Mouse (Mus musculus) olfactory bulb, adult 2 months (tissue): Measurements from ENCODE around the gene Gm3776. TPM values are rescaled to one million over a fixed set of nuclear protein-coding genes. Genes with fewer than 3 reads are reported as not detected.
"Not testable (repeated sequence)": the region's sequence is repeated elsewhere in the genome, so short reads cannot be mapped to it uniquely, and the experiment has no call there.

Experiments
- H3K27ac ChIP-seq: fragments of 200-500 bp; 2 replicates; pipeline ENCODE4 v1.5.1; 2012; ENCODE audit warnings: low read depth, low read length; ENCODE audit not compliant: insufficient read depth
- H3K4me1 ChIP-seq: fragments of 200-500 bp; 2 replicates; pipeline ENCODE4 v1.6.1; 2012; ENCODE audit warnings: low read length; ENCODE audit not compliant: control insufficient read depth, insufficient read depth
- H3K4me3 ChIP-seq: fragments of 200-500 bp; 2 replicates; pipeline ENCODE4 v1.5.1; 2012; ENCODE audit warnings: mild to moderate bottlenecking, low read depth, low read length, moderate library complexity; ENCODE audit not compliant: insufficient read depth
- CTCF ChIP-seq: fragments of 200-500 bp; IDR thresholded peaks from 2 replicates; pipeline ENCODE4 v1.5.1; 2012; ENCODE audit warnings: low read depth, mild to moderate bottlenecking, low read length, moderate library complexity; ENCODE audit not compliant: insufficient read depth
- POLR2A ChIP-seq: fragments of 200-500 bp; IDR thresholded peaks from 2 replicates; pipeline ENCODE4 v1.6.1; 2012; ENCODE audit warnings: mild to moderate bottlenecking, low read depth, low read length, moderate library complexity; ENCODE audit not compliant: insufficient read depth
- WGBS: fragments of 180-500 bp; shearing (Covaris S2); methylation state at CpG from one replicate; pipeline ENCODE4 v1.1.7; 2018; 5-methylcytosine and 5-hydroxymethylcytosine counted together
- polyA plus RNA-seq: library from polyadenylated mRNA; stranded (reverse); fragments of >200 nt; gene quantifications from 2 replicates; pipeline ENCODE4 v1.2.4, GENCODE M21; 2012; ENCODE audit warnings: low replicate concordance; ENCODE audit not compliant: missing spikeins, insufficient read depth, insufficient read length

Gene Gm3776
- polyA plus RNA-seq, 1 experiment: not detected

DNA sequence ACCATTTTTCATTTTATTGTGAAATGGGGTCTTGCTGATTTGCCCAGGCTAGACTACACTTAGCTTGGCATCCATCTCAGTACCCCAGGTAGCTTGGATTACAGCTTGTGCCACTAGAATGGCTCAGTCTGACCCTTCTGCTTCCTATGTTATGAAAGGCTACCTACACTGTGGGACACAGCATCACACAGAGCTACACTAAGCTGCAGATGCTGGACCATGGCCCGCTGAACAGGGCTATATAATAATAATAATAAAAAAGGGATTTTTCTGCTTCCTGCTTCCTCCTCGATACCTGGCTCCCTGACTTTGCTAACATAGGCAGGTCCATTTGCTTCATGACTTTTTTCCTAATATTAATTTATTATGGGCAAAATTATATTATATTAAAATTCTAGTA, 32.5 kb upstream of the Gm3776 start:
- TF ChIP-seq CTCF (no peak), POLR2A (no peak)
- Histone ChIP-seq H3K4me1 (no peaks in the 10 kb centered on the region), H3K4me3 (no peak overlapping the region), H3K27ac (no peak overlapping the region)
- WGBS: 100% methylated on average over 2 of the region's 2 CpGs

DNA sequence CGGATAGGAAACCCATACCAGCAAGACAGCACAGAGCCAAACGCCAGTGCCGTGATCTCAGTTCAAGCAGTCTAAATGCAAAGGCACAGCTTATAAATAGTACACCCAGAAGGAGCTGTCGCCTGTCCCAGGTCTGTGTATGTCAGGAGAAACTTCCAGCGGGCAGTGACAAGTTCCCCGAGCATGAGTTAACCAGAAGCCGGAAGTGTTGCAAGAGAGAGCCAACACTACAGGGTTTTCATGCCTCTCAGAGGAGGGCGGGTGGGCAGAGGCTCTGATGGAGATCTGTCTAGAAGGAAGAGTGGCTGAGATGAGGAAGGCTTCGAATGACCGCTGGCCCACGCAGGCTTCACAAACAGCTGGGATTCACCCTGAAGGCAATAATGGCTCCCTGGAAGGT, 31.6 kb upstream of the Gm3776 start:
- 88% methylated on average over 11 of the region's 11 CpGs for WGBS
- Histone ChIP-seq H3K4me1 (no peaks in the 10 kb centered on the region), H3K27ac (no peak overlapping the region), H3K4me3 (no peak overlapping the region)
- TF ChIP-seq POLR2A: no peak
- no peak for TF ChIP-seq CTCF

DNA sequence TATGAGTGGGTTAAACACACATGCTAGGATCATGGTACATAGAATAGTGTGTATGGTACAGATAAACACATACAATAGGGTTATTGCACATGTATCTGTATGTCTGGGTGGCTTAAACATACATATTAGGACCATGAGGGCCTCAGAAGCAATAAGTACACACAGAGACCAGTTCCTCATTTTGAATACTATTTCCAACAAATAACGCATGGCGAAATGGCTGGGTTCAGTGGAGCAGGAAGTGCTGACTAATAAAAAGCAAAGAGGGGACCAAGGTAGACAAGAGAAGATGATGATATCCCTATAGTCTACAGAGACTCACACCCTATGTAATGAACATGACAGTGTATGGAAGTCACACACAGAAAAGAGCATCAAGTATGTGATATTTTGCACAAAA, 28.8 kb upstream of the Gm3776 start:
- H3K27ac ChIP-seq: no peak overlapping the region
- WGBS: 99% methylated on average over 2 of the region's 2 CpGs
- H3K4me3 ChIP-seq: no peak overlapping the region
- no peak for TF ChIP-seq CTCF
- TF ChIP-seq POLR2A: no peak
- no peaks in the 10 kb centered on the region for H3K4me1 ChIP-seq

DNA sequence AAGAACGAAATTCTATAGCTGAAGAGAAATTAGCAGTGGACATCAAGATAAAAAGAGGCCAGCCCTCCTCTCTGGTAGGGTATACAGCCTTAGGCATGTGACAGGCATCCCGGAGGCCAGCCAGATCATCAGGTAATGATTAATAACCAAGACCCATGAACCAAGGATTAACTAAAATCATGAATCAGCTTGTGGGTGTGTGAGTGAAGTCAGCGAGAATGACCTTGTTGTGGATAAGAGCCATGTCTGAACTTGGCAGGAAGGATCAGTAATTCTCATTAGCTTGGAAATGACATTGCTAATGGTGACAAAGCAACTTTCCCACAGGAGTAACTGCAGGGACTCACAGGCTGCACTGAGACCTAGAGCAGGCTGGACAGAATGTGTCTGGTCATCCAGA, 27.3 kb upstream of the Gm3776 start:
- H3K4me1 ChIP-seq, H3K4me3 ChIP-seq, H3K27ac ChIP-seq: not testable (repeated sequence)
- 76% methylated on average over 3 of the region's 3 CpGs for WGBS

DNA sequence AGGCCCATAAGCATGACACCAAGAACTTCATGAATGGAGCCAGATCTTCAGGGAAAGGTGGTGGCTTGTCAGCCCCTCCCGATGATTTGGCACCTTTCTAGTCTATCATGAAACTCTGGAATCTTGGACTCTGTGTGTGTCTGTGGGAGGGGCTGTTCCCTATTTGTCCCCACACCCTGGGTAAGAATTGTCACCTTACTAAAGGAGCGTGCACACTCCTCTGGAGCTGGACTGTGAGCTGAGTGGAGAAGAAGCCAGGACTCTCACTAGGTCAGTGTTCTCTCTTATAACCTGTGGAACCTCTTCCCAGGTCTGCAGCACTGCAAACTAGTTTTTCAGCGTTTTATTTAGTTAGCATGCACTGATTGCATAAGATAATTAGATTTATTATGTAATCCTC, 26.5 kb upstream of the Gm3776 start, which contains the start of gene Gsta1:
TSS of gene Gsta1 (plus strand) at position 196 of the 400 bp plus-strand sequence.
- not testable (repeated sequence) for H3K4me1 ChIP-seq, H3K4me3 ChIP-seq, H3K27ac ChIP-seq
- 83% methylated on average over 2 of the region's 3 CpGs for WGBS

DNA sequence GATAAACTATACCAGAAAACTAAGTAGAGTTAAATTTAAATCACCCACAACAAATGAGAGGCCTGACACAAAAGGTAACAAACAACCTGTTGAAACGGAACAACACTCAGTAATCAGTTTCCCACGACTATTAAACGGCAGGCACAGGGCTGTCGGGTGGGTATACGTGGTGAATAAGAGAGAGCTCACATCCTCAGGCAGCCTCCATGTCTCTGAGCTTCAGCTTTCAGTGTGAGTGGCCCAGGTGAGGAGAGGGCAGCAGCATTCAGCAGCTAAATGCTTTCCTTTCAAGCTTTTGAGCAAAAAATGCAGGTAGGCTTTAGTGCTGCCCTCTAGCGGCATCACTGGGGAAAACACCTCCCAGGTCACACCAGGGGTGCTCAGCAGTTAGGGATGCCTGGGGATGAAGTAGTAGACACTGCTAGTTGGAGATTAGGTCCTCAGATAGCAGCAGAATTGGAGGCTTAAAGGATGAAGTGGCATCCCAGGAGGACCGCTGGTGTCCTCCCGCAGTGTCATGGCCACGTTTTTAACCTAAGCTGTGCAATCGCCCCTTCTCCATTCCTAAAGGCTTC, 23.7 kb upstream of the Gm3776 start:
- WGBS: no CpG with 5 or more reads among the region's 10 CpGs
- H3K27ac ChIP-seq, H3K4me3 ChIP-seq, H3K4me1 ChIP-seq: not testable (repeated sequence)

DNA sequence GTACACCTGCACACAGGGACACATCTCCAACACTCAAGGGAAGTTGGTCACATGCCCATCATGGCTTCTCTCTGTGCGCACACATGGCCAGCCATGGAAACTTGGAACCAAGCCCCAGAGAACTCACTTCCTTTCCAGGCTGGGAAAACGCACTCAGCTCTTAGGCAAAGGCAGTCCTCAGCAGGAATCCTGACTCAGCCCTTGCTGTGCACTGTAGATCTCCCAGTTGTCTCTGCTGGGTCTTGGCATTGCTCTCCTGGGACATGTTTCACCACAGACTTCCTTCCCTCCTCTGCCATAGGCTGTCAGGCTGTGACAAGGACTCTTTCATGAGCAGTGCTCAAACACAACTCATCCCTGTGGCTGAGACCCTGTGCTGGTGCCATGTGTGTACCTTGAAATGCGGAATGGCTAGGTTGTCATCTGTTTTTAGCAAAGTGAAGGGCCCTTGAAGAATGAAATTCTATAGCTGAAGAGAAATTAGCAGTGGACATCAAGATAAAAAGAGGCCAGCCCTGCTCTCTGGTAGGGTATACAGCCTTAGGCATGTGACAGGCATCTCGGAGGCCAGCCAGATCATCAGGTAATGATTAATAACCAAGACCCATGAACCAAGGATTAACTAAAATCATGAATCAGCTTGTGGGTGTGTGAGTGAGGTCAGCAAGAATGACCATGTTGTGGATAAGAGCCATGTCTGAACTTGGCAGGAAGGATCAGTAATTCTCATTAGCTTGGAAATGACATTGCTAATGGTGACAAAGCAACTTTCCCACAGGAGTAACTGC, 1.1 kb upstream of the Gm3776 start:
- H3K27ac ChIP-seq, H3K4me3 ChIP-seq: not testable (repeated sequence)
- 71% methylated on average over 4 of the region's 4 CpGs for WGBS

DNA sequence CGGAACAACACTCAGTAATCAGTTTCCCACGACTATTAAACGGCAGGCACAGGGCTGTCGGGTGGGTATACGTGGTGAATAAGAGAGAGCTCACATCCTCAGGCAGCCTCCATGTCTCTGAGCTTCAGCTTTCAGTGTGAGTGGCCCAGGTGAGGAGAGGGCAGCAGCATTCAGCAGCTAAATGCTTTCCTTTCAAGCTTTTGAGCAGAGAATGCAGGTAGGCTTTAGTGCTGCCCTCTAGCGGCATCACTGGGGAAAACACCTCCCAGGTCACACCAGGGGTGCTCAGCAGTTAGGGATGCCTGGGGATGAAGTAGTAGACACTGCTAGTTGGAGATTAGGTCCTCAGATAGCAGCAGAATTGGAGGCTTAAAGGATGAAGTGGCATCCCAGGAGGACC, 2.8 kb downstream of the Gm3776 start:
- H3K4me3 ChIP-seq, H3K4me1 ChIP-seq, H3K27ac ChIP-seq: not testable (repeated sequence)
- 0% methylated on average over 1 of the region's 6 CpGs for WGBS

More for the DNA sequence above, 1.1 kb upstream of the Gm3776 start:
- H3K4me1 ChIP-seq: not testable (repeated sequence)

DNA sequence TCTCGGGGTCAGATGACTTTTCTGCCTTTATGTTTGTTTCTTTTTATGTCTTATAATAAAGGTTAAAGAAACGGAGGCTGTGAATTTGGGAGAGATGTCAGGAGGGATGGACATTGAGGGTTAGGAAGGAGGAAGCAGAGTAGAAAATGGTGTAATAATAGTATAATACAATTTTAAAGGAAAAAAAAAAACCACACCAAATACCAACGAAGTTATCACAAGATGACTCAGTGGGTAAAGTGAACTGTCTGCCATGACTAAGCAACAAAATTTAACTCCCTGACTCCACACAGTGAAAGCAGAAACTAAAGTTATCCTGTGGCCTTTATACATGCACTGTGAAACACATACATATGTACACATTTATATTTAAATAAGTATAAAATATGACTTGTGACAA, 14.0 kb downstream of the Gm3776 start:
- WGBS: 76% methylated on average over 3 of the region's 3 CpGs
- H3K4me3 ChIP-seq, H3K4me1 ChIP-seq, H3K27ac ChIP-seq: not testable (repeated sequence)

DNA sequence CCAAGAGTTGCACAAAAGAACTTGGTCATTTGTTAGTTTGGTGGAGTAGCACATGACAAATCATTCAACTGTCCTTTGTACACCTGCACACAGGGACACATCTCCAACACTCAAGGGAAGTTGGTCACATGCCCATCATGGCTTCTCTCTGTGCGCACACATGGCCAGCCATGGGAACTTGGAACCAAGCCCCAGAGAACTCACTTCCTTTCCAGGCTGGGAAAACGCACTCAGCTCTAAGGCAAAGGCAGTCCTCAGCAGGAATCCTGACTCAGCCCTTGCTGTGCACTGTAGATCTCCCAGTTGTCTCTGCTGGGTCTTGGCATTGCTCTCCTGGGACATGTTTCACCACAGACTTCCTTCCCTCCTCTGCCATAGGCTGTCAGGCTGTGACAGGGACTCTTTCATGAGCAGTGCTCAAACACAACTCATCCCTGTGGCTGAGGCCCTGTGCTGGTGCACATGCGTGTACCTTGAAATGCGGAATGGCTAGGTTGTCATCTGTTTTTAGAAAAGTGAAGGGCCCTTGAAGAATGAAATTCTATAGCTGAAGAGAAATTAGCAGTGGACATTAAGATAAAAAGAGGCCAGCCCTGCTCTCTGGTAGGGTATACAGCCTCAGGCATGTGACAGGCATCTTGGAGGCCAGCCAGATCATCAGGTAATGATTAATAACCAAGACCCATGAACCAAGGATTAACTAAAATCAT, 25.2 kb downstream of the Gm3776 start:
- H3K4me3 ChIP-seq, H3K4me1 ChIP-seq, H3K27ac ChIP-seq: not testable (repeated sequence)
- WGBS: 86% methylated on average over 4 of the region's 4 CpGs

DNA sequence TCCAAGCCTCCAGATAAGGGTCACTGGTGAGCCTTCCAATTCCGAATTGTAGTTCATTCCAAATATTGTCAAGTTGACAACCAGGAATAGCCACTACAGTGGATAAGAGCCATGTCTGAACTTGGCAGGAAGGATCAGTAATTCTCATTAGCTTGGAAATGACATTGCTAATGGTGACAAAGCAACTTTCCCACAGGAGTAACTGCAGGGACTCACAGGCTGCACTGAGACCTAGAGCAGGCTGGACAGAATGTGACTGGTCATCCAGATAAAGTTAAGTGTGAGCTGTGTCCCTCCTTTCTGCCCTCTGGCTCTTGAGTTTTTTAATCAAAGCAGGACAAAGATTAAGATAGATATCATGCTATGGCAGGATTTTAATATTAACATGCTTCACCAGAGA, 32.1 kb downstream of the Gm3776 start:
- H3K4me1 ChIP-seq, H3K27ac ChIP-seq, H3K4me3 ChIP-seq: not testable (repeated sequence)
- WGBS: 87% methylated on average over 1 of the region's 1 CpGs

DNA sequence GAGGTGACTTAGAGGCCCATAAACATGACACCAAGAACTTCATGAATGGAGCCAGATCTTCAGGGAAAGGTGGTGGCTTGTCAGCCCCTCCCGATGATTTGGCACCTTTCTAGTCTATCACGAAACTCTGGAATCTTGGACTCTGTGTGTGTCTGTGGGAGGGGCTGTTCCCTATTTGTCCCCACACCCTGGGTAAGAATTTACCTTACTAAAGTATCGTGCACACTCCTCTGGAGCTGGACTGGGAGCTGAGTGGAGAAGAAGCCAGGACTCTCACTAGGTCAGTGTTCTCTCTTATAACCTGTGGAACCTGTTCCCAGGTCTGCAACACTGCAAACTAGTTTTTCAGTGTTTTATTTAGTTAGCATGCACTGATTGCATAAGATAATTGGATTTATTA, 32.8 kb downstream of the Gm3776 start, which contains the start of gene Gm10639:
TSS of gene Gm10639 (plus strand) at position 201 of the 400 bp plus-strand sequence.
- 83% methylated on average over 3 of the region's 3 CpGs for WGBS
- H3K4me1 ChIP-seq, H3K4me3 ChIP-seq, H3K27ac ChIP-seq: not testable (repeated sequence)

DNA sequence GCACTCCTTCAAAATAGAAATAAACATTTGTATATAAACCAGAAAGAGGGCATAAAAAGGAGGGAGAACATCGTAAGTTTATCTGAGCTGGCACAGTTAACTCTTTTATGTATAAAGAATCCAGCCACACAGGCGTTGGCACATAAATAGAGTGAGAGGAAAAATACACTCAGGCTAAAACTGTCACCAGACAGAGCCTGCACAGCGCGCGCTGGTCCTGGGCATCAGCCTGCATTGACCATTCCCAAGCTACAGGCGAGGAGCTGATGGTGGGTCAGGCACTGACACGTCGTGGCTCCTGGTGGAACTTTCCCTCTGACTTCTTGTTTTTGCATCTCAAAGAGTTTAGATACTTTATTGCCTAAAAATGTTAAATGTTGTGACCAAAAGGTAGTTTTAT, 35.5 kb downstream of the Gm3776 start:
- WGBS: 89% methylated on average over 8 of the region's 8 CpGs
- H3K27ac ChIP-seq, H3K4me3 ChIP-seq, H3K4me1 ChIP-seq: not testable (repeated sequence)

DNA sequence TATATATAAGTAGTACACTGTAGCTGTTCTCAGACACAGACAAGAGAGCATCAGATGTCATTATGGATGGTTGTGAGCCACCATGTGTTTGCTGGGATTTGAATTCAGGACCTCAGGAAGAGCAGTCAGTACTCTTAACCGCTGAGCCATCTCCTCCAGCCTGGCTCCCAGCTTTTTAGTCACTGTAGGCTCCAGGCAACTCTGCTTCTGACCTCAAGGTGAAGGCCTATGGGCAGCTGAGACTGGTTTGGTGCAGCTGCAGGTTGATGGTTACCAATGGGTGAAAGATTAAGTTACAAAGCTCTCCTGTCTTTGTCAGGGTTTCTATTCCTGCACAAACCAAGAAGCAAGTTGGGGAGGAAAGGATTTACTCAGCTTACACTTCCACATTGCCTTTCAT, 36.8 kb downstream of the Gm3776 start:
- WGBS: 67% methylated on average over 1 of the region's 1 CpGs
- H3K4me3 ChIP-seq, H3K4me1 ChIP-seq: not testable (repeated sequence)

More for the DNA sequence above, 36.8 kb downstream of the Gm3776 start:
- not testable (repeated sequence) for H3K27ac ChIP-seq
